Mouse (Mus musculus) intestine, embryonic 14.5 days (tissue): ENCODE results near the gene Tcerg1l. TPM values are rescaled to one million over a fixed set of nuclear protein-coding genes. Genes with fewer than 3 reads are reported as not detected.

Experiments
- ATAC-seq: fragments of 200-750 bp; cut with Nextera tagmentation; replicated peaks from 2 replicates; pipeline ENCODE4 v1.8.0; 2017; ENCODE audit warnings: low read depth, moderate number of reproducible peaks, moderate TSS enrichment, moderate library complexity; ENCODE audit not compliant: low FRiP score, low TSS enrichment
- DNase-seq: peaks from one replicate; pipeline ENCODE4 v3.0.0-alpha.2; 2018; ENCODE audit warnings: low spot score
- H3K27ac ChIP-seq: fragments of 300-500 bp; sonication (generic); 2 replicates; pipeline ENCODE4 v1.5.1; 2014; ENCODE audit warnings: low read depth, mild to moderate bottlenecking, control low read depth
- H3K27me3 ChIP-seq: fragments of 300-500 bp; sonication (generic); replicated peaks from 2 replicates; pipeline ENCODE4 v1.6.1; 2014; ENCODE audit warnings: low read length, control low read depth; ENCODE audit not compliant: control insufficient read depth, insufficient read depth
- H3K36me3 ChIP-seq: fragments of 300-500 bp; sonication (generic); 2 replicates; pipeline ENCODE4 v1.6.1; 2014; ENCODE audit warnings: low read length, control low read depth; ENCODE audit not compliant: control insufficient read depth, insufficient read depth
- H3K4me1 ChIP-seq: fragments of 300-500 bp; sonication (generic); replicated peaks from 2 replicates; pipeline ENCODE4 v1.6.1; 2014; ENCODE audit warnings: low read length, control low read depth, mixed read lengths; ENCODE audit not compliant: control insufficient read depth, insufficient read depth
- H3K4me2 ChIP-seq: fragments of 300-500 bp; sonication (generic); 2 replicates; pipeline ENCODE4 v1.6.1; 2014; ENCODE audit warnings: low read length
- H3K4me3 ChIP-seq: fragments of 300-500 bp; sonication (generic); 2 replicates; pipeline ENCODE4 v1.5.1; 2014; ENCODE audit warnings: low read depth, low read length, control low read depth, mixed read lengths
- H3K9ac ChIP-seq: fragments of 300-500 bp; sonication (generic); 2 replicates; pipeline ENCODE4 v1.6.1; 2014; ENCODE audit warnings: mild to moderate bottlenecking, low read length
- H3K9me3 ChIP-seq: fragments of 300-500 bp; sonication (generic); 2 replicates; pipeline ENCODE4 v1.6.1; 2016; ENCODE audit warnings: low read length, control low read depth; ENCODE audit not compliant: control insufficient read depth
- WGBS: fragments of 180-500 bp; shearing (Covaris S2); extraction: QIAGEN DNeasy Blood & Tissue Kit; methylation state at CpG from one replicate; pipeline ENCODE4 v1.1.7; 2014; 5-methylcytosine and 5-hydroxymethylcytosine counted together
- polyA plus RNA-seq: library from polyadenylated mRNA; unstranded; fragments of >200 nt; fragmentation: Nextera tagmentation; extraction: Ambion mirVana; gene quantifications from 2 replicates; pipeline ENCODE4 v1.2.1, GENCODE M21; 2014

Tcerg1l gene
- polyA plus RNA-seq, 1 experiment from 2014 or later = 0.55 TPM

DNA sequence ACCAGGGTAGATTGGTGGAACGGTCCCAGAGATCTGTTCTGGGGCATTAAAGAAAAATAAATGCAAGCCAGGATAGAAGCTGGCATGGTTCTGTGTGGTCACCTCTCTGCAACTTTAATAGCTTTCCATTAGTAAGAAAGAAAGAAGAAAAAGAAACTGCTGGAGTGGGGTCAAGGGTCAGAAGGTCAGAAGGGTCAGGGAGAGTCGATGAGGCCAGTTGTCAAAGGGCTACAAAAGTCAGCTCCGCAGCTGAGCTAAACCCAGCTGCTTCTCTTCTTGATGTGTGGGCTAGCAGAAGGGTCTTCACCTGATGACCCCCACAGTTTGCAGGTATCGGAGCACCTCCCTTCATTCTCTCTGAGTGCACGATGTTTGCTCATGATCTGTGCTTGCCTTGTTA is 59.6 kb downstream of the Tcerg1l start:
- Histone ChIP-seq H3K9ac (no peak overlapping the region), H3K4me2 (no peak overlapping the region), H3K36me3 (no peaks in the 10 kb centered on the region), H3K27ac (no peak overlapping the region), H3K4me3 (no peak overlapping the region), H3K9me3 (no peaks in the 10 kb centered on the region), H3K27me3 (no peaks in the 10 kb centered on the region), H3K4me1 (no peaks in the 10 kb centered on the region)
- WGBS = 27% methylated on average over 5 of the region's 5 CpGs
- DNase-seq = no peak
- no peak for ATAC-seq

DNA sequence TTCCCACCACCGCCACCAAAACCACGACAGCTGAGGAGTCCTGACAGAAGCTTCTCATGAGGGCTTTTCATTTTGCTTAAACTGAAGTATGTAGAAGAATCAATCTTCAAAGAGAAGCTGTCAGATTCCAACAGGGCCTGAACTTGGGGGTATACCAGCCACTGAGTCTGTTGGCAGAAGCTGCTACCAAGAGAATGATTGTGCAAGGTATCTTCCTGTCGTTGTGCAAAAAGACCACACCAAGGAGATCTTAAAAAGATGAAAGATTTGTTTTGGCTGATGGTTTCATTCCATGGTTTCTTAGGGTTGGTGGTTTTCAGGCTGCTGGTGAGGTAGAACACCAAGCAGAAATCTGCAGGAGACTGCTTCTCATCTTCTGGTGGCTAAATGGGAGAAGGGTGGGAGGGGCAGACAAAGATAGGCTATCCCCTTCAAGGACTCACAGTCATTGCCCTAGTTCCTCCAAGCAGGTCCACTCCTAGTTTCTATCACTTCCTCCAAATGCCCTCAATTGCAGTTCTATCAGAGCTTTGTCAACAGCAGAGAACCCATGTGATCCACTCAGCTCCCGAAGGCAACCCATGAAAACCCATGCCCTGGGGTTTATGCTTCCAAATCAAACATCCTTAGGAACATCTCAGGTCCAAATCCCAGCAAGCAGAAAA is 64.9 kb downstream of the Tcerg1l start:
- Histone ChIP-seq H3K9ac (no peak overlapping the region), H3K9me3 (no peaks in the 10 kb centered on the region), H3K27ac (no peak overlapping the region), H3K4me1 (no peaks in the 10 kb centered on the region), H3K27me3 (no peaks in the 10 kb centered on the region), H3K4me2 (no peak overlapping the region), H3K36me3 (no peaks in the 10 kb centered on the region), H3K4me3 (no peak overlapping the region)
- WGBS = 81% methylated on average over 4 of the region's 4 CpGs
- no peak for ATAC-seq
- DNase-seq = no peak

DNA sequence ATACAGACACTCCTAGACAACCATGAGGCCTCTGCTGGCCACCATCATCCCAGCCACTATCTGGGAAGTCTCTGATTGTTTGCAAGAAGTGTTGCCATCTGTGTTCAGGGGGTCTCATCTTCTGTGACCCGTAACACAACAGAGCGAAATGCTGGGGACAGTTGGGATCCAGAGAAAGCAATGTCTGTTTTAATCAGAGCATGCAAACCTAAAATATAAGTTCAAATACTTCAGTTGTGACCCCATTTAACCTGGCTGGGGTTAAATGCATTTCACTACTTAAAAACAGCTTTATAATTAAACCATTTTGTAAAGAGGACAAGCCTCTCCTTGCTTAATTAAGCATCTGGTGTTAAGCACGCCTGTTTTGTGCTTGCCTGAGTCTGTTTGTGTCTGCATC is 66.3 kb downstream of the Tcerg1l start:
- Histone ChIP-seq H3K4me3 (no peak overlapping the region), H3K27ac (no peak overlapping the region), H3K4me1 (no peaks in the 10 kb centered on the region), H3K36me3 (no peaks in the 10 kb centered on the region), H3K9me3 (no peaks in the 10 kb centered on the region), H3K4me2 (no peak overlapping the region), H3K9ac (no peak overlapping the region), H3K27me3 (no peaks in the 10 kb centered on the region)
- WGBS = 85% methylated on average over 3 of the region's 3 CpGs
- DNase-seq (no peak), ATAC-seq (no peak)

DNA sequence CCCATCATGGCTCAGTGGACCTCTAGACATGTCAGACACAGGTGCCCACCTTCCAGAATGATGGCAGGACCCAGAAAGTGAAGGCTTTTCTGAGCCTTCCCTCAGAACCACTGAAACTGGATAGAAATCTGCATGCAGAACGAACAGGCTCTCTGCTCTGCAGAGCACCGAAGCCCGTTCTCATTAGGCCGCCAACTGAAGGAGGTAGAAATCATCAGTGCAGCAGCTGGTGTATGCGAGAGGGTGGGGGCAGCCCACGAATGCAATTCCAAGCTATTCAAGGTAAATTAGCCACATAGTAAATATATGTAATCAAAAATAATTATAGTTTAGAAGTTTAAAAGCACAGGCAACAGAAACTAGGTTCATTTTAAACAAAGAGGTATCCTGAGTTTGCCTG is 68.9 kb downstream of the Tcerg1l start:
- H3K4me3 ChIP-seq = no peak overlapping the region
- no peaks in the 10 kb centered on the region for H3K9me3 ChIP-seq
- no peak overlapping the region for H3K4me2 ChIP-seq
- no peak for DNase-seq
- H3K9ac ChIP-seq = no peak overlapping the region
- H3K36me3 ChIP-seq = no peaks in the 10 kb centered on the region
- no peak for ATAC-seq
- H3K4me1 ChIP-seq = no peaks in the 10 kb centered on the region
- 75% methylated on average over 6 of the region's 6 CpGs for WGBS
- H3K27me3 ChIP-seq = no peaks in the 10 kb centered on the region
- no peak overlapping the region for H3K27ac ChIP-seq

DNA sequence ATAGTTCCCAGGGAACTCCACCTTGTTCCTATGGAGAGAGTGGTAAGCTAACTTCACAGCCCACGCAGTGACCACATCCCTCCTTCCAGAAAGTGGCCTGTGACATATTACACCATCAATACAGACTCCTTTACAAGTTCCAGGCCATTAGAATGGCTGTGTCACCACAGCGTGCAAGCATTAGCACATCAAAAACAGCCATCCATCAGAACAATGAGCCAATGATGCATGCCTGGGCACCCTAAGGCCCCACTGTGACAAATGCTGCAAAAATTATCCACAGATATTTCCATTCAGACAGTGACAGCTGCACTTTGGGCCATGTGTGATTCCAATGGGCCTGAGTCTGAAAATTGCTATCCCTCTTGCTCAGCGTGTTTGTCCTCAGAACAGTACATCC is 70.8 kb downstream of the Tcerg1l start:
- no peaks in the 10 kb centered on the region for H3K27me3 ChIP-seq
- no peak overlapping the region for H3K27ac ChIP-seq
- H3K9ac ChIP-seq = no peak overlapping the region
- no peaks in the 10 kb centered on the region for H3K9me3 ChIP-seq
- no peaks in the 10 kb centered on the region for H3K4me1 ChIP-seq
- H3K4me2 ChIP-seq = no peak overlapping the region
- H3K36me3 ChIP-seq = no peaks in the 10 kb centered on the region
- no peak for ATAC-seq
- WGBS = 59% methylated on average over 3 of the region's 3 CpGs
- H3K4me3 ChIP-seq = no peak overlapping the region
- DNase-seq = no peak

DNA sequence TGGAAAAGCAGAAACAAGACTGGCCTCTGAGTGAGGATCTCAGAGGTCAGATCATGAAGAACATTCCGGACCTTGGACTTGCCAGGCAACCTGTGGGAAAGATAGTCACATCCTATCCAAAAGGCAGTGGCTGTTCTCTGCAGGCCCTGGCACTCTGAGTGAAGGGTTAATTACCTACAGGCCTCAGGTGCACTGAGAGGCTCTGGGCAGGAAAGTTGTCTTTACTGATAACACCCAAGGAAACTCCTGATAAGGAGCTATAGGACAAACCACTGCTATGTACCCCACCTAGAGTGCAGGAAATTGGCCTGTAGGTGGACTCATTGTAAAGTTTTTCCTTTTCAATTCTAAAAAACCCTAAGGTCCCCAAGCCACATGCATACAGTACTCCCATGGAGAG is 83.8 kb downstream of the Tcerg1l start:
- DNase-seq (no peak), ATAC-seq (no peak)
- H3K36me3 ChIP-seq = no peaks in the 10 kb centered on the region
- H3K9ac ChIP-seq = no peak overlapping the region
- H3K4me3 ChIP-seq = no peak overlapping the region
- H3K4me2 ChIP-seq = no peak overlapping the region
- WGBS = 87% methylated on average over 1 of the region's 1 CpGs
- H3K4me1 ChIP-seq = no peaks in the 10 kb centered on the region
- no peak overlapping the region for H3K27ac ChIP-seq
- no peaks in the 10 kb centered on the region for H3K27me3 ChIP-seq
- no peaks in the 10 kb centered on the region for H3K9me3 ChIP-seq

DNA sequence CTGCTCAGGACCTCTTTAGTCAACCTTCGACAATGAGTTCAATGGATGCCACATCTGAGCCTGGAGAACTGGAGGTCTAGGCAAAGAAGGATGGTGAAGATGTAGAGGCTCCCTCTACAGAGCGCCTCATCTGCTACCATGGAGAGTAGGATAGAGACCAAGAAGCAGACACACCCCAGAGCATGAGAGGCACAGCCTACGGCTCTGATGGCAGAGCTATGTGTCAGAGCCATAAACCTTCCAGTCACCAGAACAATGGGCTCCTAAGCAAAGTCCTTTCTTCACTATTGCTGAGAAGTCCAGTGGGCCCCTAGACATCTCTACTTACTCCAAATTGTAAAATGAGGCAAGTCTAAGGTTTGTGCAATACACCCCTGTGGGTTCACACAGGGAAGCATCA is 91.4 kb downstream of the Tcerg1l start:
- ATAC-seq (no peak), DNase-seq (no peak)
- H3K27me3 ChIP-seq = no peaks in the 10 kb centered on the region
- no peak overlapping the region for H3K9ac ChIP-seq
- H3K4me3 ChIP-seq = no peak overlapping the region
- no peaks in the 10 kb centered on the region for H3K36me3 ChIP-seq
- WGBS = 74% methylated on average over 3 of the region's 3 CpGs
- H3K27ac ChIP-seq = no peak overlapping the region
- no peak overlapping the region for H3K4me2 ChIP-seq
- no peaks in the 10 kb centered on the region for H3K4me1 ChIP-seq
- H3K9me3 ChIP-seq = no peaks in the 10 kb centered on the region

DNA sequence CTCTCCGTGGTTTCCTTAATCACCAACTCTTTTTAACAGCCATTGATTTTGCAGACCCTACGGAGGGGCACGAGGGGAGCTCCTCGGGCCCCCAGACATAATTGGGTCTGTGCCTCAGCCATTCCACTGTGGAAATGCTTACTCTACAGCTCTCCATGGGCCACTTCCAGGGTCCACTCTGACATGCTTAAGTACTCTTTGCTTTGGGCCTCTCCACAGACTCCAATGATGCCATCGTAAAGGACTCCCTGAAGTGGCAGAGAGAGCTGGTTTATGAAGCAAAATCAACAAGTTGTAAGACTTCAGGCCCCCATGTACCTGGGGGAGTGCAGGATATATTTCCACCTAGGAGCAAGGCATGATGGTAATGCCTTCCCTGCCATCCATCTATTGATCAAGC is 112.7 kb downstream of the Tcerg1l start:
- no peaks in the 10 kb centered on the region for H3K27me3 ChIP-seq
- H3K4me2 ChIP-seq = no peak overlapping the region
- H3K27ac ChIP-seq = no peak overlapping the region
- no peaks in the 10 kb centered on the region for H3K36me3 ChIP-seq
- H3K9ac ChIP-seq = no peak overlapping the region
- ATAC-seq (no peak), DNase-seq (no peak)
- no peaks in the 10 kb centered on the region for H3K9me3 ChIP-seq
- no peaks in the 10 kb centered on the region for H3K4me1 ChIP-seq
- H3K4me3 ChIP-seq = no peak overlapping the region
- 87% methylated on average over 5 of the region's 5 CpGs for WGBS

DNA sequence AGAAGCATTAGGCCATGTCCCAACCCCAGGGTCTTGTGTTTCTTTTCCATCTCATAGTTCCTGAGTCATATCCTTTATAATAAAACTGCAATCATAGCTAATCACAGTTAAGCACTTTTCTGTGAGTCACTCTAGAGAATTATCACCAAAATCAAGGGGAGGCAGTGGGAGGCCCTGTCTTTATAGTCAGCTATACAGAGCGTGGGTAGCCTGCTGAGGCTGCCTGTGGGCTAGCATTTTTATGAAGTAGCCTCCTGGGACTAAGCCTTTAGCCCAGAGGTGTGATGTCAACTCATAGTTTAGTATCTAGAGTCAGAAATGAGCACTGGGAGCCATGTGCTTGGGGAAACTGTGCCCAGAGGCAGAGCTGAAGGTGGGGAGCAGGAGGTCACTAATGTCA is 122.3 kb downstream of the Tcerg1l start:
- 69% methylated on average over 1 of the region's 1 CpGs for WGBS
- H3K9ac ChIP-seq = no peak overlapping the region
- no peaks in the 10 kb centered on the region for H3K9me3 ChIP-seq
- no peaks in the 10 kb centered on the region for H3K36me3 ChIP-seq
- H3K4me3 ChIP-seq = no peak overlapping the region
- no peak for DNase-seq
- H3K27me3 ChIP-seq = no peaks in the 10 kb centered on the region
- H3K4me2 ChIP-seq = no peak overlapping the region
- no peaks in the 10 kb centered on the region for H3K4me1 ChIP-seq
- no peak overlapping the region for H3K27ac ChIP-seq
- ATAC-seq = no peak
